Mouse (Mus musculus) heart, postnatal 25 days (tissue): ENCODE measurements around the gene Fbrs. TPM values are rescaled to one million over a fixed set of nuclear protein-coding genes. Genes with fewer than 3 reads are reported as not detected.

Experiments
- DNase-seq: peaks from one replicate; pipeline ENCODE4 v3.0.0; 2022; ENCODE audit warnings: low spot score
- intact Hi-C: fragments of 180-260 bp; cut with DNase I; formaldehyde crosslinking; loops from one replicate; pipeline ENCODE4 v1.15.1; 2025
- microRNA-seq: library from miRNA; unstranded; fragments of <30 nt; microRNA quantifications from one replicate; pipeline ENCODE4 v1.2.0, GENCODE M21; 2022
- total RNA-seq, 2 experiments: library from RNA; stranded (reverse); gene quantifications; 2 replicates each; pipeline ENCODE4 v1.2.3; 2021

Gene Fbrs
- total RNA-seq, 2 experiments from 2014 or later, result 32.9 to 34.0 TPM

DNA sequence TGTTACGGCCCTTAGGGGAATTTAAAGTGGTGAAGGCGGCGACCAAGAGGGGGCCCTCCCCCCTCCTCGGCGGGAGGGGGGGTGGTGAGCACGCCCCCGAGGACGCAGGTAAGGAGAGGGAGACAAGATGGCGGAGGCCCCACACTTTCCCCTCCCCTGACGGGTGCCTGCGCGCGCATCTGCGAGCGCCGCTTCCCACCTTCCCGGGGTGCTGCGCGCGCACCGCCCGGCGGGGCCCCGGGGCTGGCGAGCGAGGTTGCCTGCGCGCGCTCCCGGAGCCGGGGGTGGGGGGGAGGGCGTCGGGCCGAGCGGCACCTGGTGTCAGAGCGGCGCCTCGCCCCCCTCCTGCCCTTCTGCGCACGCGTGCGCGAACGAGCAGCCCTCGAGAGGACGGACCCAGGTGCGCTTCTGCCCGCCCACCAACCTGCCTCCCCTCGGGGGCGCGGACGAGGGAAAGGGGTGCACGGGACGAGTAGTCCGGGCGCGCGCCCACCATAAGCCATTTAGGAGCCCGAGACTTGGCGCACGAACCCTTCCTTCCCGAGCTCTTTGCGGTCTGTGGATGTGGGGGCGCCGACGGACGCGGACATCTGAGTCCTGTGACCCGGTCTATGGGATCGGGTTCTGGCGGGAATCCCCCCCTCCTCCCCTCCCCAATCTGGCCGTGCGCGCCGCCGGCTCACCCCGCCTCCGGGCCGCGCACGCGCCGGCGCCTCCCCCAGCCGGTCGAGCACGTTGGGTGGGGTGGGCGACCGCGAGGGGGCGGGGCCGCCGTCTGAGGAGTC lies 33.4 kb downstream of the Fbrs start:
- peak; percentile 86 for DNase-seq
- intact Hi-C loops, result loop anchor here (1.0 to 5.0 kb wide), 3 partner anchors 34 to 250 kb away; partner anchors contain the start of genes Ccdc189, Dctpp1 and Rnf40

GRCm38 (mm10) chr7:127513016-127513390 lies 34.0 kb downstream of the Fbrs start:
- no peak for DNase-seq
- intact Hi-C loops, result loop anchor here (5.0 kb wide), 2 partner anchors 74 to 251 kb away; partner anchors contain the start of genes Ccdc189, Dctpp1 and Rnf40

GRCm38 (mm10) chr7:127513781-127514180 lies 34.8 kb downstream of the Fbrs start:
- intact Hi-C loops, result loop anchor here (5.0 kb wide), 2 partner anchors 74 to 251 kb away; partner anchors contain the start of genes Ccdc189, Dctpp1 and Rnf40
- no peak for DNase-seq

- intact Hi-C loops, result no loop called here
These were observed 36.8 kb downstream of the Fbrs start for GRCm38 (mm10) chr7:127515846-127516245.

GRCm38 (mm10) chr7:127516344-127516743 lies 37.3 kb downstream of the Fbrs start:
- intact Hi-C loops, result no loop called here
- no peak for DNase-seq

More at GRCm38 (mm10) chr7:127515846-127516245, 36.8 kb downstream of the Fbrs start:
- DNase-seq, result no peak

- DNase-seq, result no peak
These were observed 40.3 kb downstream of the Fbrs start, which contains the start of gene Gm42715 for GRCm38 (mm10) chr7:127519284-127519683. TSS of gene Gm42715 (plus strand) at chr7:127519584.

More at GRCm38 (mm10) chr7:127519284-127519683, 40.3 kb downstream of the Fbrs start, which contains the start of gene Gm42715:
- intact Hi-C loops, result no loop called here

Small RNA genes within 50 kb of the gene (microRNA-seq; reads per million reads assigned to microRNA genes)
- gene Gm47278, result not detected
- gene Mir7060, result not detected

Other genes starting within 250 kb of the Fbrs start
- gene Zfp553, start 246.1 kb upstream of the Fbrs start, total RNA-seq, result 1 to 10 TPM; 6.0 to 7.1 TPM
- 1 to 10 TPM; 3.2 to 6.7 TPM for gene Sept1, start 246.1 kb upstream of the Fbrs start, total RNA-seq
- gene Zfp771, start 234.9 kb upstream of the Fbrs start, total RNA-seq, result 10 to 100 TPM; 17.1 to 20.9 TPM
- 10 to 100 TPM; 46.7 to 47.5 TPM for gene Dctpp1, start 218.5 kb upstream of the Fbrs start, total RNA-seq
- 10 to 100 TPM; 27.8 to 30.0 TPM for gene Sephs2, start 205.1 kb upstream of the Fbrs start, total RNA-seq
- gene Itgal, start 182.9 kb upstream of the Fbrs start, total RNA-seq, result 1 to 10 TPM; 1.2 to 2.0 TPM
- 10 to 100 TPM; 35.4 to 41.3 TPM for gene Zfp768, start 133.6 kb upstream of the Fbrs start, total RNA-seq
- 1 to 10 TPM; 3.4 to 4.7 TPM for gene Zfp747, start 103.1 kb upstream of the Fbrs start, total RNA-seq
- gene 9130019O22Rik, start 92.0 kb upstream of the Fbrs start, total RNA-seq, result 1 to 10 TPM; 2.2 to 2.3 TPM
- 1 to 10 TPM; 4.4 to 5.3 TPM for gene E430018J23Rik, start 85.6 kb upstream of the Fbrs start, total RNA-seq
- gene Zfp764, start 72.4 kb upstream of the Fbrs start, total RNA-seq, result 1 to 10 TPM; 2.7 to 2.8 TPM
- 1 to 10 TPM; 2.8 TPM for gene Zfp688, start 57.1 kb upstream of the Fbrs start, total RNA-seq
- gene Zfp689, start 30.0 kb upstream of the Fbrs start, total RNA-seq, result 1 to 10 TPM; 1.7 to 1.9 TPM
- 10 to 100 TPM; 26.0 to 26.3 TPM for gene Prr14, start 19.6 kb upstream of the Fbrs start, total RNA-seq
- gene Srcap, start 32.8 kb downstream of the Fbrs start, total RNA-seq, result 10 to 100 TPM; 54.4 to 58.7 TPM
- gene Gm42715, start 40.4 kb downstream of the Fbrs start, total RNA-seq, result 10 to 100 TPM in 1 of 2 experiments, 1 to 10 TPM in 1; 10.0 to 10.1 TPM
- not detected for gene Tmem265, start 82.2 kb downstream of the Fbrs start, total RNA-seq
- 10 to 100 TPM; 15.6 to 18.9 TPM for gene Phkg2, start 94.1 kb downstream of the Fbrs start, total RNA-seq
- 10 to 100 TPM; 11.3 to 11.4 TPM for gene Ccdc189, start 109.4 kb downstream of the Fbrs start, total RNA-seq
- gene Rnf40, start 109.6 kb downstream of the Fbrs start, total RNA-seq, result 10 to 100 TPM; 37.8 to 44.8 TPM
- gene Zfp629, start 136.6 kb downstream of the Fbrs start, total RNA-seq, result 10 to 100 TPM; 22.2 to 25.5 TPM
- 10 to 100 TPM; 36.6 to 41.5 TPM for gene Bcl7c, start 229.7 kb downstream of the Fbrs start, total RNA-seq
- gene Ctf1, start 233.5 kb downstream of the Fbrs start, total RNA-seq, result 1 to 10 TPM; 7.1 to 9.3 TPM